Mouse (Mus musculus) kidney, adult 2 months (tissue): ENCODE data around the gene 4933427D14Rik.

Experiments
- CTCF ChIP-seq: fragments of 200-500 bp; conservative IDR thresholded peaks from 2 replicates; pipeline ENCODE4 v1.5.1; 2011; ENCODE audit warnings: low read depth, mild to moderate bottlenecking, control low read depth, low read length, moderate library complexity, mixed read lengths; ENCODE audit not compliant: insufficient read depth, insufficient read length
- POLR2A ChIP-seq: fragments of 200-500 bp; IDR thresholded peaks from one replicate; pipeline ENCODE4 v1.6.1; 2011; ENCODE audit warnings: low read depth, low read length, control low read depth

DNA sequence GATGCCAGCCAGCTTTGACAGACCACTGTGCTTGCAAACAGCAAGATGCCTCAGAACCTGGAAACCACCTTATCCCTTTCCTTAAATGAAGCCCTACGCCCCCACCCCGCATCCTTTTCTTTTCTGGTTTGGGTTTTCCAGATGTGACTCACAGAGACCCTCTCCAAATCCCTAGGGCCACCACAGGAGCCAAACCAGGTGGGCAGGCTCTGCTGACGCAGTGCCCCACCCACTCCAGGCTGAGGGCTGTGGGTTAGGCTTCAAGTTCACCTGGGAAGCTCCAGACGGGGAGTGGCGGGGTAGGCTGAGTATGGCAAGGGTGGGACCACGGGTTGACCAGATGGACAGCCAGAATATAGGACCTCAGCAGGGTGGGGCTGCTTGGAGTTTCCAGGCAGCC lies 19.6 kb upstream of the 4933427D14Rik start:
- TF ChIP-seq CTCF = no peak
- TF ChIP-seq POLR2A = no peak
